Mouse (Mus musculus): ENCODE measurements around the gene Nxph4. TPM values are rescaled to one million over a fixed set of nuclear protein-coding genes. Genes with fewer than 3 reads are reported as not detected.

The Nxph4 gene
- polyA plus RNA-seq, 2 experiments: 7.2 to 17.5 TPM

DNA sequence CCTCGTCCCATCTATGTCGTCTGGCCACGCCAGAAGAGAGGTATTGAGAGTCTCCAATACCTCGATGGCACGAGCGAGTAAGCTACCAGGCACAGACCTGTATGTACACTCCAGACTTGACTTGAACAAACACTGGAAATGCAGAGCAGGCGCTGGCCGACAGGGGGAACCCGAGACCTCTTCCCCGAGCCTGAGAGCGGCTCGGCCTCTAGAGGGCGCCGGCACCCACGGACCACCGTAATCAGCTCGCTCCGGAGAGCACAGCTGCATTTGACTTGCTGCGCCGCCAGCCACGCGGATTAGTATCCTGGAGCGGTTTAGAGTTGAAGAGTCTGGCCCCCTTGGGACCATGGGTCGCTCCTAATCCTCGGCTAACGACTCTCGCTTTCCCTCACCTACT lies 21.5 kb downstream of the Nxph4 start:
- no peak for TF ChIP-seq POLR2A (IDR thresholded peaks at IDR 0.05; ENCODE audit: borderline replicate concordance, extremely low read depth, insufficient read depth, insufficient read length)
- whole genome bisulfite sequencing: under 1% methylated on average over 27 of the region's 27 CpGs
- no peak overlapping the region for H3K27ac ChIP-seq (replicated peaks; ENCODE audit: low read depth, low read length)
- H3K9me3 ChIP-seq (ENCODE audit: control insufficient read depth, low read length): no peaks in the 10 kb centered on the region
- 0 out of 2 replicates have a peak, but pooled peaks cover 8% of the 10 kb centered on the region for H3K36me3 ChIP-seq (ENCODE audit: control insufficient read depth, insufficient read depth, low read length)
- H3K27me3 ChIP-seq (ENCODE audit: control insufficient read depth, insufficient read depth, low read length): peaks cover 67% of the 10 kb centered on the region
- H3K9ac ChIP-seq (ENCODE audit: low read depth, low read length, severe bottlenecking): peak overlapping the region; percentile 31; the same call in 1 of the 2 replicates
- peak; percentile 57 for ATAC-seq (ENCODE audit: low FRiP score, low read depth)
- H3K4me3 ChIP-seq (replicated peaks; ENCODE audit: low read length): peak overlapping the region; percentile 46
- H3K4me2 ChIP-seq (replicated peaks; ENCODE audit: low read depth, low read length, severe bottlenecking): peak overlapping the region; percentile 94
- peak; percentile 87 for DNase-seq (ENCODE audit: low spot score)
- H3K4me1 ChIP-seq (ENCODE audit: control insufficient read depth, insufficient read depth, low read length): peaks cover 52% of the 10 kb centered on the region

DNA sequence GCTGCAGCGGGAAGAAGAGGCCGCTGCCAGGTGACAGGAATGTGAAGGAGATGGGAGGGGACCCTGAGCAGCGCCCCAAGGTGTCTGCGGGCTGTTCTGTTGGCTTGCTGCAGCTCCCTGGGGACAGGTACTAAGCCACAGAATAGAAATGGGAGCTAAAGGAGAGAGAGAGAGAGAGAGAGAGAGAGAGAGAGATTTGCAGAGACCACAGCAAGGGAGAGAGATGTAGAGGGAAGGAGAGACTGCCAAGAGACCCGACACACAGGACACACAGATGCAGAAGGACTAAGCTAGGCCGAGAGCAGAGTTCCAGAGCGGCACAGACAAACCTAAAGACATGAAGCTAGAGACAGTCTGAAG lies 22.1 kb downstream of the Nxph4 start:
- ATAC-seq (ENCODE audit: low FRiP score, low read depth) (no peak), DNase-seq (ENCODE audit: low spot score) (no peak)
- 0 out of 2 replicates have a peak overlapping the region, but pooled peaks have one; percentile 17 for H3K9ac ChIP-seq (ENCODE audit: low read depth, low read length, severe bottlenecking)
- no peak overlapping the region for H3K27ac ChIP-seq (replicated peaks; ENCODE audit: low read depth, low read length)
- H3K27me3 ChIP-seq (ENCODE audit: control insufficient read depth, insufficient read depth, low read length): peaks cover 67% of the 10 kb centered on the region
- peaks cover 52% of the 10 kb centered on the region for H3K4me1 ChIP-seq (ENCODE audit: control insufficient read depth, insufficient read depth, low read length)
- WGBS: 3% methylated on average over 7 of the region's 7 CpGs
- no peak for TF ChIP-seq POLR2A (IDR thresholded peaks at IDR 0.05; ENCODE audit: borderline replicate concordance, extremely low read depth, insufficient read depth, insufficient read length)
- peak overlapping the region; percentile 94 for H3K4me2 ChIP-seq (replicated peaks; ENCODE audit: low read depth, low read length, severe bottlenecking)
- H3K36me3 ChIP-seq (ENCODE audit: control insufficient read depth, insufficient read depth, low read length): 0 out of 2 replicates have a peak, but pooled peaks cover 3% of the 10 kb centered on the region
- peak overlapping the region; percentile 46 for H3K4me3 ChIP-seq (replicated peaks; ENCODE audit: low read length)
- no peaks in the 10 kb centered on the region for H3K9me3 ChIP-seq (ENCODE audit: control insufficient read depth, low read length)

DNA sequence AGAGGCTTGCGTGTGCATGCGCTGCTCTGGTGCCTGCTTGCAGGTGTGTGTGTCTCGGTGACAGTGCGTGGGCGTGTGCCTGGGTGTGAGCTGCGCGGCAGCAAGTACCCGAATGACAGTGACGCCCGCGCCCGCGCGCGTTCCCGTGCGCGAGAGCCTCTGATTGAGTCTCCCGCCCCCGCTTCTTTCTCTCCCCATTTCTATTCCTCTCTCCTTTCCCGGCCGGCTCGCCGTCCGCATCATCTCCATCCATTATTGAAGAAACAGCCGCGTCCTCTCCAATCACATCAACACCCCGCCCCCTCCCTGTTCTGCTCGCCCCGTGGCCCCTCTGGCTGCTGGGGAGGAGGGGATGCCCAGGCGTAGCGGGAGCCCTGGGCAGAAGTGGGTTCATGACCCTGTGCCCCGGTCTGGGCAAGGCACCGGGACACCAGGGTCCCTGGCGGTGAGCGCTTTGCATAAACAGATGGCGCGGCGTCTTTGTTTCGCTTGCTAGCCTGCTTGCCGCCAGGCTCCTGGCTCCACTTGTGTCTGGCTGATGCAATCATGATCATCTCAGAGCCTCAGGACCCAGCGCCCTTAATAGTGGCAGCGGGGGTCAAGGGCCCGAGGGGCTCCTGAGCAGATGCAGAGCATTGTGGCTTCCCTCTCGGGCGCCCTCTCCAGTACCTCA lies 22.6 kb downstream of the Nxph4 start:
- peaks cover 67% of the 10 kb centered on the region for H3K27me3 ChIP-seq (ENCODE audit: control insufficient read depth, insufficient read depth, low read length)
- DNase-seq (ENCODE audit: low spot score): no peak
- no peak overlapping the region for H3K27ac ChIP-seq (replicated peaks; ENCODE audit: low read depth, low read length)
- under 1% methylated on average over 42 of the region's 46 CpGs for WGBS
- no peak for TF ChIP-seq POLR2A (IDR thresholded peaks at IDR 0.05; ENCODE audit: borderline replicate concordance, extremely low read depth, insufficient read depth, insufficient read length)
- H3K4me3 ChIP-seq (replicated peaks; ENCODE audit: low read length): peak overlapping the region; percentile 46
- H3K36me3 ChIP-seq (ENCODE audit: control insufficient read depth, insufficient read depth, low read length): no peaks in the 10 kb centered on the region
- H3K9ac ChIP-seq (ENCODE audit: low read depth, low read length, severe bottlenecking): peak overlapping the region; percentile 17; the same call in 1 of the 2 replicates
- H3K9me3 ChIP-seq (ENCODE audit: control insufficient read depth, low read length): no peaks in the 10 kb centered on the region
- peak overlapping the region; percentile 94 for H3K4me2 ChIP-seq (replicated peaks; ENCODE audit: low read depth, low read length, severe bottlenecking)
- peaks cover 47% of the 10 kb centered on the region for H3K4me1 ChIP-seq (ENCODE audit: control insufficient read depth, insufficient read depth, low read length)
- no peak for ATAC-seq (ENCODE audit: low FRiP score, low read depth)

DNA sequence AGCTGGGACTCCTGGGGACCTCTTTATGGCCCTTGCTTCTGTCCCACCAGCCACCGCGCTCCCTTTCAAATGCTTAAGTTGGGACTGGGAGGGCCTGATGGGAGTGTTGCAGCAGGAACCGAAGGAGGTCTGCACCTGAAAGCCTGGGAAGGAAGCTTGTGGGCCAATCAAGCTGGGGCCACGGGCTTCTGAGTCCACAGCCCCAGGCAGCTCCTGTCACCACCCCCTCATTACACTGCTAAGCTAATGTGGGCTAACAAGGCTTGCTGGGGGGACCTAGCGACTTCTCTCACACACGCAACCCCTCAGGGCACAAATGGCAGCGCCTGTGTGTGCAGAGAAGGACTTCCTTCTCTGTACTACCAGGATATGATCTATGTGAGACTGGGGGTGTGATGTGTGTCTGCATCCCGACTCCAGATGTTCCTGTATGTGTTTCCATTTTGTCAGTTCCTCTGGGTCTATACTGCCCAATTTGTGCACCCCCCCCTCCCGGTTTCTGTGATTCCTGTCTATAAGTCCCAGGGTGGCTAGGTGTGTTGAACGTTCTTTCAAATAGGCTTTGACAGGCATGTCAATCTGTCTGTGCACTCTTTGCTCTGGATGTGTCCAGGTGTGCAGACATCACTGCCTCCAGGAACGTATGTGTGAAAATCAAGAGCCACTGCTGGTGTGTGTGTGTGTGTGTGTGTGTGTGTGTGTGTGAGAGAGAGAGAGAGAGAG lies 23.3 kb downstream of the Nxph4 start:
- H3K4me3 ChIP-seq (replicated peaks; ENCODE audit: low read length): peak overlapping the region; percentile 46
- H3K36me3 ChIP-seq (ENCODE audit: control insufficient read depth, insufficient read depth, low read length): no peaks in the 10 kb centered on the region
- no peaks in the 10 kb centered on the region for H3K9me3 ChIP-seq (ENCODE audit: control insufficient read depth, low read length)
- H3K27me3 ChIP-seq (ENCODE audit: control insufficient read depth, insufficient read depth, low read length): peaks cover 62% of the 10 kb centered on the region
- ATAC-seq (ENCODE audit: low FRiP score, low read depth) (no peak), DNase-seq (ENCODE audit: low spot score) (no peak)
- no peak overlapping the region for H3K27ac ChIP-seq (replicated peaks; ENCODE audit: low read depth, low read length)
- TF ChIP-seq POLR2A (IDR thresholded peaks at IDR 0.05; ENCODE audit: borderline replicate concordance, extremely low read depth, insufficient read depth, insufficient read length): no peak
- 7% methylated on average over 11 of the region's 11 CpGs for WGBS
- H3K4me2 ChIP-seq (replicated peaks; ENCODE audit: low read depth, low read length, severe bottlenecking): peak overlapping the region; percentile 94
- no peak overlapping the region for H3K9ac ChIP-seq (ENCODE audit: low read depth, low read length, severe bottlenecking)
- peaks cover 42% of the 10 kb centered on the region for H3K4me1 ChIP-seq (ENCODE audit: control insufficient read depth, insufficient read depth, low read length)

DNA sequence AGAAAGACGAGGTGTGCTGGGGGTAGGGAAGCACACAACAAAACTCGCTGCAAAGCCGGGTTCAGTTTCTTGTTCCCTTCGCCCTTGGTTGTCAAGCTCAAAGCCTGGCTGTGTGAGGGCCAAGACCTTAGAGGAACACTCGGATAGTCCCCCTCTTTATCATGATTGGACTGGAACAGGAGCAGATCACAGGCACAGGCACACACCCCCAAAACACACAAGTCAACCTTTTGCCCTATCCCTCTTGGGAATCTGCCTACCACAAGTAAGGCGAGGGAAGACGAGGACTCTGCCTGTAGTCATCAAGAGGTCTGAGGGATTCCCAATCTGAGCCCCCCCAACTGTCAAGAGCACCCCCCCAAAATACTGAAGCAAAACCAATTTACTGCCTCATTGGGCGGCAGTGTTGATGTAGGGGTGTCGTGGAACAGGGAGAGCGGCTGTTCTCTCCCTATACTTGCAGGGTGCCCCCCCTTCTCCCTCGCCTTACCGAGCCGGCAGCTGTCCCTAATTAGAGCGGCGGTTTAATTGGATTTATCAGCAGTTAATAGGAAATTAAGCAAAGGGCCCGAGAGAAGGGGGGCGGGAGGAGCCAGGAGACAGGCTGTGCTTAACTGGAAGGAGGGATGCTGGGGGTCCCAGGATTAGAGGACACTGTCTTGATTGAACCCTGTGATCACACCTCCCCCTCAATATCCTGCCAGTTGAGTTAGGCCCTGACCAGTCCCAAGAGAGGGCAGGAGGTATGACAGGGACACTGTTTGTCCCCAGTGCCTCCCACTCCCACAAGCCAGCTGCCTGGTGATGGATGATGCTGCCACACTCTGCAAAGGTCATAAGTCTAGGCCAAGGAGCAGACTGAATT lies 24.3 kb downstream of the Nxph4 start:
- WGBS: 10% methylated on average over 17 of the region's 17 CpGs
- Histone ChIP-seq H3K36me3 (ENCODE audit: control insufficient read depth, insufficient read depth, low read length) (no peaks in the 10 kb centered on the region), H3K4me3 (replicated peaks; ENCODE audit: low read length) (peak overlapping the region; percentile 33), H3K27me3 (ENCODE audit: control insufficient read depth, insufficient read depth, low read length) (peaks cover 52% of the 10 kb centered on the region), H3K9ac (ENCODE audit: low read depth, low read length, severe bottlenecking) (no peak overlapping the region), H3K4me2 (replicated peaks; ENCODE audit: low read depth, low read length, severe bottlenecking) (peak overlapping the region; percentile 71), H3K27ac (replicated peaks; ENCODE audit: low read depth, low read length) (no peak overlapping the region), H3K4me1 (ENCODE audit: control insufficient read depth, insufficient read depth, low read length) (peaks cover 42% of the 10 kb centered on the region), H3K9me3 (ENCODE audit: control insufficient read depth, low read length) (no peaks in the 10 kb centered on the region)
- DNase-seq (ENCODE audit: low spot score) (no peak), ATAC-seq (ENCODE audit: low FRiP score, low read depth) (no peak)
- no peak for TF ChIP-seq POLR2A (IDR thresholded peaks at IDR 0.05; ENCODE audit: borderline replicate concordance, extremely low read depth, insufficient read depth, insufficient read length)
